Mouse (Mus musculus) liver, embryonic 16.5 days (tissue): Measurements from ENCODE around the gene Ube2r2. TPM values are rescaled to one million over a fixed set of nuclear protein-coding genes. Genes with fewer than 3 reads are reported as not detected.
A peak's percentile ranks its signal among the peaks of the same experiment; 100 is the strongest.

Experiments used
- ATAC-seq: fragments of 200-750 bp; cut with Nextera tagmentation; 2 replicates; pipeline ENCODE4 v1.8.0; 2017; ENCODE audit warnings: low read depth, mild to moderate bottlenecking, moderate number of reproducible peaks, moderate library complexity
- H3K27ac ChIP-seq: fragments of 300-500 bp; sonication (generic); 2 replicates; pipeline ENCODE4 v1.5.1; 2014; ENCODE audit warnings: mild to moderate bottlenecking, low read length
- H3K27me3 ChIP-seq: fragments of 300-500 bp; sonication (generic); 2 replicates; pipeline ENCODE4 v1.6.1; 2014; ENCODE audit warnings: low read depth, low read length, mixed read lengths; ENCODE audit not compliant: control insufficient read depth, insufficient read depth
- H3K36me3 ChIP-seq: fragments of 300-500 bp; sonication (generic); 2 replicates; pipeline ENCODE4 v1.6.1; 2014; ENCODE audit warnings: mild to moderate bottlenecking; ENCODE audit not compliant: control insufficient read depth, insufficient read depth
- H3K4me1 ChIP-seq: fragments of 300-500 bp; sonication (generic); 2 replicates; pipeline ENCODE4 v1.6.1; 2014; ENCODE audit warnings: low read depth, low read length, mixed read lengths; ENCODE audit not compliant: control insufficient read depth
- H3K4me2 ChIP-seq: fragments of 300-500 bp; sonication (generic); 2 replicates; pipeline ENCODE4 v1.6.1; 2014; ENCODE audit warnings: low read depth, low read length, mixed read lengths
- H3K4me3 ChIP-seq: fragments of 300-500 bp; sonication (generic); 2 replicates; pipeline ENCODE4 v1.5.1; 2014; ENCODE audit warnings: low read depth, mild to moderate bottlenecking, low read length
- H3K9ac ChIP-seq: fragments of 300-500 bp; sonication (generic); 2 replicates; pipeline ENCODE4 v1.6.1; 2014; ENCODE audit warnings: low read depth, low read length
- H3K9me3 ChIP-seq: fragments of 300-500 bp; sonication (generic); replicated peaks from 2 replicates; pipeline ENCODE4 v1.6.1; 2016; ENCODE audit warnings: low read length; ENCODE audit not compliant: control insufficient read depth
- WGBS: fragments of 180-500 bp; shearing (Covaris S2); extraction: QIAGEN DNeasy Blood & Tissue Kit; methylation state at CpG from one replicate; pipeline ENCODE4 v1.1.7; 2014; ENCODE audit not compliant: insufficient replicate concordance; 5-methylcytosine and 5-hydroxymethylcytosine counted together
- polyA plus RNA-seq: library from polyadenylated mRNA; unstranded; fragments of >200 nt; fragmentation: Nextera tagmentation; extraction: Ambion mirVana; gene quantifications from 2 replicates; pipeline ENCODE4 v1.2.1, GENCODE M21; 2015

Gene Ube2r2
- polyA plus RNA-seq, 1 experiment from 2014 or later: 56.0 TPM

GRCm38 (mm10) chr4:41096794-41097193, 38.7 kb upstream of the Ube2r2 start:
- H3K4me3 ChIP-seq: peak overlapping the region; percentile 64

GRCm38 (mm10) chr4:41097381-41097780, 38.2 kb upstream of the Ube2r2 start:
- peak overlapping the region; percentile 58; the same call in 1 of the 2 replicates for H3K27ac ChIP-seq
- H3K4me2 ChIP-seq: peak overlapping the region; percentile 87
- H3K4me1 ChIP-seq: peaks cover 34% of the 10 kb centered on the region
- peaks cover 25% of the 10 kb centered on the region for H3K27me3 ChIP-seq
- peak overlapping the region; percentile 65 for H3K9ac ChIP-seq
- no peaks in the 10 kb centered on the region for H3K36me3 ChIP-seq
- H3K9me3 ChIP-seq: no peaks in the 10 kb centered on the region
- WGBS: 37% methylated on average over 13 of the region's 13 CpGs
- H3K4me3 ChIP-seq: peak overlapping the region; percentile 64
- no peak for ATAC-seq

More at GRCm38 (mm10) chr4:41096794-41097193, 38.7 kb upstream of the Ube2r2 start:
- Histone ChIP-seq H3K36me3 (no peaks in the 10 kb centered on the region), H3K9me3 (no peaks in the 10 kb centered on the region), H3K27ac (peak overlapping the region; percentile 58; the same call in 1 of the 2 replicates), H3K27me3 (peaks cover 25% of the 10 kb centered on the region), H3K4me1 (peaks cover 34% of the 10 kb centered on the region), H3K4me2 (peak overlapping the region; percentile 87), H3K9ac (peak overlapping the region; percentile 65)
- 24% methylated on average over 5 of the region's 5 CpGs for WGBS
- ATAC-seq: peak; percentile 76

DNA sequence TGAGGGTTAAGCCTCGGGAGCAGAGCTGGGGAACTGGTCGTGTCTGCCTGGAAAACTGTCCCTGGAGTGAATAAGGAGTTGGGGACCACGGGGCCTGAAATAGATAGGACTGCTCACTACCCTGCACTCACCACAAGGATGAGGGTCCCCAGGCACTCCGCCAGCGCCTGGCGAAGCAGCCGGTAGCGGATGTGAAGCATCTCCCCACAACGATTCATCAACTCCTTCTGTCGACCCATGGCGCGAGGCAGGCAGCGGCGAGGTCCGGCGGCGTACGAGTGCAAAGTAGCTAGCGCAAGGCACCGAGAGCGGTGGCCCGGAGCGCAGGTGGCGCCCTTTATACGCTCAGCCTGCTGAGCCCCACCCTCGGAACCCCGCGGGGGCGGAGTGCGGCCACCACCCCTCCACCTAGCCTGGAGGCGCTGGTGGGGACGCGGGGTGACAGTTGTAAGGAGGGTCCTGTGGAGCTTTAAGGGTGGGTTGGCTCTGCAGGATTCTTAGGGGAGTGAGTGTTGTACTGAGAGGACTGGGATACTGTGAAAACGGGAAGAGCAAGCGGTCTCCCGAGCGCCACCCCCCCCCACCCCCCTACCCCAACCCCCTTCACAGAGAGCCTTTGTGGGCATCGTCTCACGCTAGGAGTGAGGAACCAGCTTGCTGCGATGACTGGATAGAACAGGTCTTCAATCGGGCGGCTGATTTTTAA, 37.5 kb upstream of the Ube2r2 start, which contains the start of gene Aqp3:
Gene Aqp3, minus strand, starts transcription at position 313 of the 706 bp plus-strand sequence.
- Histone ChIP-seq H3K27ac (peak within 1 kb of the TSS; percentile 58; the same call in 1 of the 2 replicates), H3K9ac (peak within 1 kb of the TSS; percentile 65), H3K4me3 (peak within 1 kb of the TSS; percentile 64), H3K4me1 (peaks cover 34% of the 10 kb centered on the region), H3K27me3 (peaks cover 25% of the 10 kb centered on the region), H3K4me2 (peak within 1 kb of the TSS; percentile 87), H3K36me3 (no peaks in the 10 kb centered on the region), H3K9me3 (no peaks in the 10 kb centered on the region)
- under 1% methylated on average over 42 of the region's 42 CpGs for WGBS
- ATAC-seq: peak; percentile 65

- Histone ChIP-seq H3K27me3 (peaks cover 25% of the 10 kb centered on the region), H3K9me3 (no peaks in the 10 kb centered on the region), H3K4me1 (peaks cover 34% of the 10 kb centered on the region), H3K4me3 (peak overlapping the region; percentile 64), H3K27ac (no peak overlapping the region), H3K36me3 (no peaks in the 10 kb centered on the region), H3K9ac (no peak overlapping the region), H3K4me2 (peak overlapping the region; percentile 87)
- no peak for ATAC-seq
- WGBS: 16% methylated on average over 11 of the region's 11 CpGs
These were observed 37.0 kb upstream of the Ube2r2 start for GRCm38 (mm10) chr4:41098577-41098951.

GRCm38 (mm10) chr4:41100986-41101385, 34.6 kb upstream of the Ube2r2 start:
- H3K4me1 ChIP-seq: peaks cover 28% of the 10 kb centered on the region
- H3K9ac ChIP-seq: no peak overlapping the region
- no peaks in the 10 kb centered on the region for H3K36me3 ChIP-seq
- H3K4me2 ChIP-seq: no peak overlapping the region
- H3K27ac ChIP-seq: no peak overlapping the region
- peaks cover 25% of the 10 kb centered on the region for H3K27me3 ChIP-seq
- no peak for ATAC-seq
- no peaks in the 10 kb centered on the region for H3K9me3 ChIP-seq
- 31% methylated on average over 1 of the region's 1 CpGs for WGBS
- no peak overlapping the region for H3K4me3 ChIP-seq

DNA sequence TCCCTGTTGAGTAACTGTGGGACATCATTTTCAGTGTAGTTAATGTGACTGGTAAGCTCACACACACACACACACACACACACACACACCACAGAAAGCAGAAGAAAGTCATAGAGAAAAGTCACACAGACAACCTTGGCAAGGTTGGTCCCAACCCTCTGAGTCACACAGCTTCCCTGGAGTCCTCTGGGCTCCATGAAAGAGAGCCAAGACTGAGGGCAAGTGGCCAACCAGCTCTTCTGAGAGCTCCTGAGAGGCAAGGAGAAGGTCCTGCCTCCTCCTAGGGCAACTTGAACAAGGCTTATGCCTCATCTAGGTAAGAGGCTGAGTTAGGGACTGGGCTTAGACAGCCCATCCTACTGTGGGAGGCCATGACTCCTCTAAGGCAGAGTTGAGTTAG, 32.6 kb upstream of the Ube2r2 start:
- Histone ChIP-seq H3K9me3 (no peaks in the 10 kb centered on the region), H3K4me1 (peaks cover 9% of the 10 kb centered on the region), H3K9ac (no peak overlapping the region), H3K4me2 (no peak overlapping the region), H3K27ac (no peak overlapping the region), H3K36me3 (no peaks in the 10 kb centered on the region), H3K27me3 (peaks cover 17% of the 10 kb centered on the region), H3K4me3 (no peak overlapping the region)
- no peak for ATAC-seq

- Histone ChIP-seq H3K9ac (no peak overlapping the region), H3K36me3 (no peaks in the 10 kb centered on the region), H3K4me2 (no peak overlapping the region), H3K27me3 (no peaks in the 10 kb centered on the region), H3K4me1 (no peaks in the 10 kb centered on the region), H3K4me3 (no peak overlapping the region), H3K27ac (no peak overlapping the region), H3K9me3 (no peaks in the 10 kb centered on the region)
- WGBS: 63% methylated on average over 4 of the region's 4 CpGs
- ATAC-seq: no peak
These were observed 28.1 kb upstream of the Ube2r2 start for GRCm38 (mm10) chr4:41107440-41107839.

- no peaks in the 10 kb centered on the region for H3K36me3 ChIP-seq
- H3K27ac ChIP-seq: no peak overlapping the region
- H3K4me2 ChIP-seq: no peak overlapping the region
- H3K9ac ChIP-seq: no peak overlapping the region
- H3K4me1 ChIP-seq: no peaks in the 10 kb centered on the region
- WGBS: 52% methylated on average over 10 of the region's 10 CpGs
- H3K4me3 ChIP-seq: no peak overlapping the region
- no peaks in the 10 kb centered on the region for H3K27me3 ChIP-seq
- H3K9me3 ChIP-seq: no peaks in the 10 kb centered on the region
- ATAC-seq: no peak
These were observed 26.7 kb upstream of the Ube2r2 start for GRCm38 (mm10) chr4:41108717-41109425.
